Comparison of ENCODE assay signal across 22 mouse cellular contexts in genomic region chr10:24965821-24966550, GRCm38 (mm10). TPM values are rescaled to one million over a fixed set of nuclear protein-coding genes. Genes with fewer than 3 reads are reported as not detected.
A peak's percentile ranks its signal among the peaks of the same experiment; 100 is the strongest.
DNase-seq lines count a peak whose midpoint lies in the region; ATAC-seq and TF ChIP-seq lines count a peak whose summit lies in the region.
"Had no signal": no experiment of that assay in that cellular context is flagged by ENCODE, and none has a peak within 500 bp of the region (broad histone marks: within the 10 kb centered on the region; RNA-seq: fewer than 3 reads in every experiment).

No protein-coding gene starts in this region.

- peak; percentile 45 for DNase-seq in layer of hippocampus, adult 11-12 months (ENCODE audit: low spot score)
- no peak for DNase-seq in layer of hippocampus, adult 9-10 months (ENCODE audit: low spot score)
- peak; percentile 19 to 75 for DNase-seq in layer of hippocampus, adult 18-20 months (ENCODE audit: low spot score in 2 of 2)
- DNase-seq in layer of hippocampus, adult 8-10 months (ENCODE audit: low spot score in 2 of 2), result peak; percentile 23 to 36
- DNase-seq in layer of hippocampus, postnatal 36 days, result peak; percentile 32 to 39
- no peak for DNase-seq in heart, adult 2 months
- DNase-seq: adrenal gland, adult 8-10 months; adrenal gland, postnatal 36 days; cerebellum, adult 11 months; cerebellum, adult 8-10 months; cerebellum, postnatal 14 days; gastrocnemius, adult 2 months; gastrocnemius, postnatal 25 days; heart, postnatal 36 days had no signal

- peaks cover 1% of the 10 kb centered on the region; the same call in 1 of the 2 replicates for H3K27me3 ChIP-seq in heart, adult 2 months (ENCODE audit: control insufficient read depth, insufficient read depth, low read length)
- H3K27me3 ChIP-seq: embryonic facial prominence, embryonic 12.5 days; forebrain, embryonic 15.5 days; heart, embryonic 13.5 days; hindbrain, embryonic 12.5 days had no signal

- no peaks in the 10 kb centered on the region for H3K79me2 ChIP-seq in heart, adult 2 months (replicated peaks; ENCODE audit: control insufficient read depth, insufficient read depth, low read length)

- TF ChIP-seq POLR2A in heart, adult 2 months (IDR thresholded peaks at IDR 0.05; ENCODE audit: insufficient read depth, low read depth, low read length), result no peak

- no peak overlapping the region for H3K4me3 ChIP-seq in heart, adult 2 months
- H3K4me3 ChIP-seq: embryonic facial prominence, embryonic 12.5 days; forebrain, embryonic 15.5 days; gastrocnemius, adult 2 months; heart, embryonic 13.5 days; hindbrain, embryonic 12.5 days had no signal

- intact Hi-C loops in heart, adult 2 months (cut with DNase I), result no loop called here

- H3K27ac ChIP-seq in heart, adult 2 months, result no peak overlapping the region
- H3K27ac ChIP-seq: embryonic facial prominence, embryonic 12.5 days; forebrain, embryonic 15.5 days; gastrocnemius, adult 2 months; heart, embryonic 13.5 days had no signal

- no peak overlapping the region for H3K9ac ChIP-seq in heart, adult 2 months (ENCODE audit: low read depth, low read length)
- H3K9ac ChIP-seq: embryonic facial prominence, embryonic 12.5 days; forebrain, embryonic 15.5 days; heart, embryonic 13.5 days; hindbrain, embryonic 12.5 days had no signal

- no peaks in the 10 kb centered on the region for H3K36me3 ChIP-seq in heart, adult 2 months (ENCODE audit: control insufficient read depth, insufficient read depth, low read length)
- H3K36me3 ChIP-seq: embryonic facial prominence, embryonic 12.5 days; forebrain, embryonic 15.5 days; G1E; heart, embryonic 13.5 days; hindbrain, embryonic 12.5 days had no signal

- no peaks in the 10 kb centered on the region for H3K4me1 ChIP-seq in heart, adult 2 months (ENCODE audit: control insufficient read depth, insufficient read depth, low read length)
- H3K4me1 ChIP-seq: embryonic facial prominence, embryonic 12.5 days had no signal

- no peak for TF ChIP-seq CTCF in heart, adult 2 months (IDR thresholded peaks at IDR 0.05)

- 78% methylated on average over 12 of the region's 12 CpGs for WGBS in heart, adult 2 months

- ATAC-seq in megakaryocyte, adult 5-6 weeks (ENCODE audit: poor library complexity, severe bottlenecking), result no peak
- ATAC-seq: forebrain, embryonic 15.5 days had no signal

- TF ChIP-seq EP300 in heart, adult 2 months (IDR thresholded peaks at IDR 0.05; ENCODE audit: insufficient read depth, low read depth, low read length), result no peak

RNA-seq across cellular contexts. Expression of gene Arg1, which starts 38.7 kb away (rescaled TPM):
- total RNA-seq in layer of hippocampus, adult 18-20 months (2021), result not detected
- total RNA-seq in layer of hippocampus, adult 8-10 months (2022), result under 1 TPM in 2 of 4 experiments, not detected in 2; 0.21 to 0.23 TPM
- total RNA-seq in layer of hippocampus, postnatal 36 days (2021), result not detected
- total RNA-seq in megakaryocyte, adult 5-6 weeks (2015), result 0.09 and 0.39 TPM in 2 replicates
- 1.1 TPM in 1 of 2 replicates, not detected in the other for total RNA-seq in megakaryocyte, adult 5-6 weeks (2017)
- not detected for total RNA-seq in heart, adult 2 months (2021)
- 0.06 and 0.32 TPM in 2 replicates for polyA plus RNA-seq in heart, adult 2 months (2012; rRNA removed)
- total RNA-seq: common myeloid progenitor, adult 5-6 weeks; G1E; gastrocnemius, adult 2 months; granulocyte monocyte progenitor cell, adult 5-6 weeks; heart, postnatal 36 days had no signal
- polyA plus RNA-seq: G1E had no signal

Comparison
In these comparisons a context has a peak if more than half of its experiments do, and no peak if none do; other contexts are left out.
1. DNase-seq: peak in layer of hippocampus, adult 11-12 months (single experiment), layer of hippocampus, adult 18-20 months (2 of 2), layer of hippocampus, adult 8-10 months (2 of 2) and layer of hippocampus, postnatal 36 days (2 of 2); none in layer of hippocampus, adult 9-10 months (single experiment) and heart, adult 2 months (0 of 2).